Mouse (Mus musculus) CH12.LX (cell line): ENCODE measurements around the gene Ccdc85b. TPM values are rescaled to one million over a fixed set of nuclear protein-coding genes. Genes with fewer than 3 reads are reported as not detected.

ENCODE experiments used
- DNase-seq: peaks from one replicate; pipeline ENCODE4 v3.0.0-alpha.2; 2013; ENCODE audit errors: extremely low read depth
- H3K27ac ChIP-seq: 2 replicates; pipeline ENCODE4 v1.5.1; 2012; ENCODE audit warnings: low read depth, mild to moderate bottlenecking, control low read depth, moderate library complexity; ENCODE audit not compliant: insufficient read depth
- H3K27me3 ChIP-seq: replicated peaks from 2 replicates; pipeline ENCODE3; 2012; ENCODE audit warnings: inconsistent platforms
- H3K36me3 ChIP-seq, 2 experiments: replicated peaks in 1 of 2; 2 replicates each; pipeline versions ENCODE3 to v1.6.1; 2012; ENCODE audit warnings: inconsistent platforms in 1 of 2, low read length in 1 of 2, mild to moderate bottlenecking in 1 of 2, mixed read lengths in 1 of 2, moderate library complexity in 1 of 2; ENCODE audit not compliant: control insufficient read depth in 1 of 2, insufficient read depth in 1 of 2
- H3K4me1 ChIP-seq, 2 experiments: 2 replicates each; pipeline ENCODE4 v1.6.1; 2012; ENCODE audit warnings: inconsistent platforms in 1 of 2, moderate library complexity in 1 of 2; ENCODE audit not compliant: insufficient read depth in 2 of 2, control insufficient read depth in 1 of 2
- H3K4me2 ChIP-seq: 2 replicates; pipeline ENCODE4 v1.6.1; 2012; ENCODE audit warnings: low read depth, mild to moderate bottlenecking, control low read depth; ENCODE audit not compliant: poor library complexity, insufficient read depth, severe bottlenecking
- H3K4me3 ChIP-seq, 3 experiments: fragments of 150-350 bp in 1 of 3; sonication (generic) in 1 of 3; replicated peaks in 1 of 3; 2 replicates each; pipeline versions ENCODE3 to v1.5.1; 2011 to 2012; ENCODE audit warnings: low read depth in 2 of 3, low read length in 2 of 3, mild to moderate bottlenecking in 2 of 3, moderate library complexity in 2 of 3, control low read depth in 1 of 3, improper control_type of control experiment in 1 of 3, inconsistent platforms in 1 of 3, mixed read lengths in 1 of 3; ENCODE audit not compliant: poor library complexity in 1 of 3
- H3K79me2 ChIP-seq: replicated peaks from 2 replicates; pipeline ENCODE4 v1.6.1; 2012; ENCODE audit warnings: mild to moderate bottlenecking, moderate library complexity; ENCODE audit not compliant: control insufficient read depth, poor library complexity, insufficient read depth, severe bottlenecking; ENCODE audit errors: extremely low read depth
- H3K9ac ChIP-seq: 2 replicates; pipeline ENCODE4 v1.6.1; 2012; ENCODE audit warnings: low read depth, mild to moderate bottlenecking, control low read depth, moderate library complexity; ENCODE audit not compliant: insufficient read depth
- H3K9me3 ChIP-seq: replicated peaks from 2 replicates; pipeline ENCODE3; 2012; ENCODE audit warnings: low read length, inconsistent platforms, mixed read lengths
- BHLHE40 ChIP-seq: IDR thresholded peaks from 2 replicates; pipeline ENCODE4 v1.6.1; 2011; ENCODE audit warnings: mild to moderate bottlenecking, low read depth, low read length, improper control_type of control experiment
- CHD2 ChIP-seq: IDR thresholded peaks from 2 replicates; pipeline ENCODE4 v1.6.1; 2011; ENCODE audit warnings: low read length, improper control_type of control experiment
- CTCF ChIP-seq, 2 experiments: IDR thresholded peaks in 1 of 2; conservative IDR thresholded peaks in 1 of 2; 2 replicates each; pipeline ENCODE4 v1.5.1; 2011 to 2012; ENCODE audit warnings: low read depth in 2 of 2, low read length in 2 of 2, improper control_type of control experiment in 1 of 2, inconsistent platforms in 1 of 2, mild to moderate bottlenecking in 1 of 2, moderate library complexity in 1 of 2
- ELF1 ChIP-seq: IDR thresholded peaks from 2 replicates; pipeline ENCODE4 v1.6.1; 2014; ENCODE audit warnings: low read depth, mild to moderate bottlenecking, inconsistent platforms, low read length, improper control_type of control experiment
- ETS1 ChIP-seq: conservative IDR thresholded peaks from 2 replicates; pipeline ENCODE4 v1.6.1; 2012; ENCODE audit warnings: low read depth, mild to moderate bottlenecking, inconsistent platforms, low read length, improper control_type of control experiment, moderate library complexity
- JUND ChIP-seq: conservative IDR thresholded peaks from 2 replicates; pipeline ENCODE4 v1.6.1; 2011; ENCODE audit warnings: low read depth, low read length, improper control_type of control experiment
- MAX ChIP-seq: IDR thresholded peaks from 2 replicates; pipeline ENCODE4 v1.6.1; 2011; ENCODE audit warnings: low read length, improper control_type of control experiment
- MAZ ChIP-seq: IDR thresholded peaks from 2 replicates; pipeline ENCODE4 v1.6.1; 2012; ENCODE audit warnings: low read depth, mild to moderate bottlenecking, inconsistent platforms, low read length, improper control_type of control experiment, moderate library complexity
- MEF2A ChIP-seq: IDR thresholded peaks from 2 replicates; pipeline ENCODE4 v1.6.1; 2014; ENCODE audit warnings: low read depth, mild to moderate bottlenecking, inconsistent platforms, low read length, improper control_type of control experiment, borderline replicate concordance
- MXI1 ChIP-seq: IDR thresholded peaks from 2 replicates; pipeline ENCODE4 v1.6.1; 2011; ENCODE audit warnings: mild to moderate bottlenecking, low read depth, low read length, improper control_type of control experiment
- MYC ChIP-seq: IDR thresholded peaks from 2 replicates; pipeline ENCODE4 v1.6.1; 2011; ENCODE audit warnings: low read depth, mild to moderate bottlenecking, improper control_type of control experiment, low read length
- NELFE ChIP-seq: IDR thresholded peaks from 2 replicates; pipeline ENCODE4 v1.6.1; 2011; ENCODE audit warnings: low read depth, low read length, improper control_type of control experiment
- NRF1 ChIP-seq: IDR thresholded peaks from 2 replicates; pipeline ENCODE4 v1.6.1; 2014; ENCODE audit warnings: low read depth, mild to moderate bottlenecking, inconsistent platforms, low read length, improper control_type of control experiment, moderate library complexity
- PAX5 ChIP-seq: IDR thresholded peaks from 2 replicates; pipeline ENCODE4 v1.6.1; 2012; ENCODE audit warnings: low read length, inconsistent platforms, mixed read lengths
- POLR2A ChIP-seq: IDR thresholded peaks from 2 replicates; pipeline ENCODE4 v1.6.1; 2011; ENCODE audit warnings: low read depth, mild to moderate bottlenecking, improper control_type of control experiment, low read length
- POLR2AphosphoS2 ChIP-seq: IDR thresholded peaks from 2 replicates; pipeline ENCODE4 v1.6.1; 2011; ENCODE audit warnings: low read depth, low read length, improper control_type of control experiment
- RCOR1 ChIP-seq: conservative IDR thresholded peaks from 2 replicates; pipeline ENCODE4 v1.6.1; 2012; ENCODE audit warnings: low read depth, mild to moderate bottlenecking, inconsistent platforms, low read length, improper control_type of control experiment
- TBP ChIP-seq: conservative IDR thresholded peaks from 2 replicates; pipeline ENCODE4 v1.6.1; 2011; ENCODE audit warnings: low read depth, low read length, improper control_type of control experiment
- TCF12 ChIP-seq: IDR thresholded peaks from 2 replicates; pipeline ENCODE4 v1.6.1; 2014; ENCODE audit warnings: low read depth, mild to moderate bottlenecking, inconsistent platforms, low read length, improper control_type of control experiment
- UBTF ChIP-seq: IDR thresholded peaks from 2 replicates; pipeline ENCODE4 v1.6.1; 2012; ENCODE audit warnings: low read depth, mild to moderate bottlenecking, inconsistent platforms, low read length, improper control_type of control experiment, moderate library complexity
- USF2 ChIP-seq: conservative IDR thresholded peaks from 2 replicates; pipeline ENCODE4 v1.6.1; 2011; ENCODE audit warnings: low read depth, low read length, improper control_type of control experiment
- ZKSCAN1 ChIP-seq: IDR thresholded peaks from 2 replicates; pipeline ENCODE4 v1.6.1; 2012; ENCODE audit warnings: low read depth, inconsistent platforms, low read length, improper control_type of control experiment, borderline replicate concordance
- ZMIZ1 ChIP-seq: IDR thresholded peaks from 2 replicates; pipeline ENCODE4 v1.6.1; 2012; ENCODE audit warnings: low read depth, mild to moderate bottlenecking, inconsistent platforms, low read length, improper control_type of control experiment
- dilution Hi-C: fragments of 300-500 bp; cut with MboI; formaldehyde crosslinking; loops from 2 replicates; pipeline ENCODE4 v1.14.3; 2020; ENCODE audit warnings: low sequenced_read_pairs; ENCODE audit not compliant: extremely low pct_unique_long_range_greater_than_20kb, extremely low pct_ligation_motif_present
- in situ Hi-C: fragments of 300-500 bp; cut with MboI; formaldehyde crosslinking; loops from 3 replicates; pipeline ENCODE4 v1.14.3; 2019; ENCODE audit warnings: low sequenced_read_pairs, low pct_ligation_motif_present, low pct_unique_long_range_greater_than_20kb, mixed read lengths
- polyA plus RNA-seq: library from polyadenylated mRNA; unstranded; fragments of >175 nt; gene quantifications from 2 replicates; pipeline ENCODE4 v1.2.1, GENCODE M21; 2012; ENCODE audit warnings: low read depth; ENCODE audit not compliant: insufficient read length
- total RNA-seq, 2 experiments: library from RNA; depleted of rRNA; stranded (reverse); fragments of 300-350 nt in 1 of 2; fragments of >200 nt in 1 of 2; gene quantifications; 2 replicates each; pipeline ENCODE4 v1.2.3; 2012 to 2014

Gene Ccdc85b
- total and polyA plus RNA-seq, 3 experiments = 2.1 to 4.2 (median 4.1) TPM

GRCm38 (mm10) chr19:5459896-5460295 is 2.2 kb upstream of the Ccdc85b start:
- TF ChIP-seq RCOR1 = no peak
- TF ChIP-seq USF2 = no peak
- no peak for TF ChIP-seq POLR2AphosphoS2
- TF ChIP-seq MEF2A = no peak
- TF ChIP-seq ELF1 = no peak
- no peak for TF ChIP-seq POLR2A
- no peak for TF ChIP-seq JUND
- H3K4me3 ChIP-seq = peak overlapping the region; percentile 86 to 97 (median 88)
- H3K4me1 ChIP-seq = peaks cover 9 to 35% of the 10 kb centered on the region in 2 experiments; a peak in 3 of 4 replicates
- dilution Hi-C loops (no loop called here), in situ Hi-C loops (loop anchor here (5.0 kb wide), 1 partner anchor 32 kb away; the partner anchor contains the start of gene Cfl1)
- DNase-seq = no peak
- H3K27me3 ChIP-seq = peaks cover 7% of the 10 kb centered on the region
- H3K36me3 ChIP-seq = peaks cover 26 to 42% of the 10 kb centered on the region in 2 experiments
- H3K9me3 ChIP-seq = no peaks in the 10 kb centered on the region
- H3K79me2 ChIP-seq = peaks cover 12% of the 10 kb centered on the region
- H3K4me2 ChIP-seq = peak overlapping the region; percentile 82; the same call in 1 of the 2 replicates
- H3K9ac ChIP-seq = peak overlapping the region; percentile 85
- H3K27ac ChIP-seq = no peak overlapping the region

- in situ Hi-C loops (loop anchor here (5.0 kb wide), 1 partner anchor 33 kb away; the partner anchor contains the start of gene Cfl1), dilution Hi-C loops (no loop called here)
- Histone ChIP-seq H3K4me2 (no peak overlapping the region), H3K4me1 (peaks cover 9 to 35% of the 10 kb centered on the region in 2 experiments; a peak in 3 of 4 replicates), H3K27ac (no peak overlapping the region), H3K27me3 (peaks cover 7% of the 10 kb centered on the region), H3K9ac (no peak overlapping the region), H3K4me3 (no peak overlapping the region), H3K79me2 (peaks cover 12% of the 10 kb centered on the region), H3K36me3 (peaks cover 19 to 42% of the 10 kb centered on the region in 2 experiments), H3K9me3 (no peaks in the 10 kb centered on the region)
- DNase-seq = no peak
- TF ChIP-seq BHLHE40 (no peak), ETS1 (no peak), MAX (no peak)
Observed at GRCm38 (mm10) chr19:5459019-5459418, 1.3 kb upstream of the Ccdc85b start.

- Histone ChIP-seq H3K36me3 (peaks cover 2 to 26% of the 10 kb centered on the region in 2 experiments), H3K9ac (peak overlapping the region; percentile 85), H3K27ac (peak overlapping the region; percentile 52), H3K4me1 (peaks cover 9 to 35% of the 10 kb centered on the region in 2 experiments; a peak in 3 of 4 replicates), H3K27me3 (peaks cover 7% of the 10 kb centered on the region), H3K4me3 (peak overlapping the region; percentile 56 to 91 (median 77)), H3K4me2 (peak overlapping the region; percentile 96), H3K9me3 (no peaks in the 10 kb centered on the region), H3K79me2 (peaks cover 12% of the 10 kb centered on the region)
- peak; percentile 92 for DNase-seq
- peak; percentile 85 for TF ChIP-seq MAX
- TF ChIP-seq CHD2 = no peak
- TF ChIP-seq NRF1 = peak; percentile 23; the same call in 1 of the 2 replicates
- TF ChIP-seq POLR2AphosphoS2 = peak; percentile 76; the same call in 1 of the 2 replicates
- peak; percentile 36; the same call in 1 of the 2 replicates for TF ChIP-seq TCF12
- peak; percentile 91; the same call in 1 of the 2 replicates for TF ChIP-seq UBTF
- peak in 1 of 2 experiments; percentile 35; a peak in 2 of 4 replicates for TF ChIP-seq CTCF (conservative IDR thresholded peaks at IDR 0.05 in 1 of 2, IDR thresholded peaks at IDR 0.05 in 1 of 2; ENCODE audit: low read depth in 2 of 2, low read length in 2 of 2)
- TF ChIP-seq POLR2A = peak; percentile 96
- no peak for TF ChIP-seq PAX5
- TF ChIP-seq ELF1 = no peak
- peak; percentile 66 for TF ChIP-seq TBP
- no peak for TF ChIP-seq ZKSCAN1
- TF ChIP-seq MAZ = 0 out of 2 replicates have a peak, but pooled peaks have one; percentile 49
- TF ChIP-seq MYC = peak; percentile 28; the same call in 1 of the 2 replicates
- TF ChIP-seq ZMIZ1 = peak; percentile 73
- peak; percentile 94 for TF ChIP-seq NELFE
- peak; percentile 66; the same call in 1 of the 2 replicates for TF ChIP-seq MXI1
- in situ Hi-C loops (loop anchor here (5.0 kb wide), 1 partner anchor 35 kb away; the partner anchor contains the start of gene Cfl1), dilution Hi-C loops (no loop called here)
Observed at GRCm38 (mm10) chr19:5456922-5457745, 560 bp downstream of the Ccdc85b start.
